Mouse (Mus musculus): Measurements from ENCODE around the gene Clec16a. TPM values are rescaled to one million over a fixed set of nuclear protein-coding genes. Genes with fewer than 3 reads are reported as not detected.

Clec16a gene
- polyA plus RNA-seq, 1 experiment from 2014 or later = 12.8 TPM

DNA sequence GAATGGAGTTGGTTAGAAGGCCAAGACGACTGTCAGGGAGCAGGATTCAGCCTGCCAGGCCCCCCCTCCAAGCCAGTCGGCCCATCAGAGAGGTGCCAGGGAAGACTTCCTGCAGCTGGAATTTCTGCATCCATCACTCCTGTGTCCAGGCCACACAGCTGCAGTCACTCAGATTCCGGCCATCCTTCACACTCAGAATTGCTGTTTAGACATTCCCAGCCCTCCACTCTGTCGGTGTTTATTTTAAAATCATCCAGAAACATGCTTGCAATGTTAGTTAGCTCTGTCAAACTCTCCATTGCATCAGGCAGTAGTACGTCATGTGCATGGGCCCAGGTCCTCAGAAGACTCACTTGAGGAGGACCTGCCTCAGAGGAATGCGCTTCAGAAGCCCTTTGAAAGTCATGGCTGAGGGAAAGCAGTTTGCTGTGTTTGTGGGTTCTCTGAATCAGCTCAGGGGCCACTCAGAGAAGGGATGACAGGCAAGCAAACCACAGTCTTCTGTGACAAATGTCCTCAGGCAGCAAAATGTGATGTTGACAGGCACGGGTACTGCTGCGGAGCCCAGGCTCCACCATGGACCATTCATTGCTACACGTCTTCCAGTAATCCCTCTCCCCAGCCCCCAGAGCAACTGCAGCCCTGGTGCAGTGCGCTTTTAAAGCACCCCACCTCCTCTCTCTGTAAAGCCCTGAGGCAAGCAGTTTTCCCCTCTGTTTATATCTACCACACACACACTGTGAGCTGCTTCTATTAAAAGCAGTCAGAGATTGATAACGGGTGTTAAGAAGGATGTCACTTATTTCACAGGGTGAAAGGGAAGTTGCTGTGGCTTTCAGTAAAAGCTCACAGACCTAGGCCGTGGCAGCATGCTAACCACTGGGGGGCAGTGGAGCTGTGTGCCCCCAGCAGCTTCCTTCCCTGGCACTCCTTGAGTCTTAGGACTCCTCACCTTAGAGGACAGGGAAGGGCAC lies 120.1 kb downstream of the Clec16a start:
- H3K36me3 ChIP-seq = no peaks in the 10 kb centered on the region
- peak; percentile 27 for DNase-seq
- peak; percentile 53 for ATAC-seq (ENCODE audit: low read depth)
- peaks cover 27% of the 10 kb centered on the region for H3K4me1 ChIP-seq (replicated peaks)
- H3K4me2 ChIP-seq = no peak overlapping the region
- H3K9me3 ChIP-seq (replicated peaks) = no peaks in the 10 kb centered on the region
- 27% methylated on average over 12 of the region's 12 CpGs for WGBS (ENCODE audit: insufficient replicate concordance)
- H3K4me3 ChIP-seq (replicated peaks) = no peak overlapping the region
- no peak overlapping the region for H3K27ac ChIP-seq
- H3K9ac ChIP-seq = no peak overlapping the region
- H3K27me3 ChIP-seq = peaks cover 21% of the 10 kb centered on the region; the same call in 1 of the 2 replicates

DNA sequence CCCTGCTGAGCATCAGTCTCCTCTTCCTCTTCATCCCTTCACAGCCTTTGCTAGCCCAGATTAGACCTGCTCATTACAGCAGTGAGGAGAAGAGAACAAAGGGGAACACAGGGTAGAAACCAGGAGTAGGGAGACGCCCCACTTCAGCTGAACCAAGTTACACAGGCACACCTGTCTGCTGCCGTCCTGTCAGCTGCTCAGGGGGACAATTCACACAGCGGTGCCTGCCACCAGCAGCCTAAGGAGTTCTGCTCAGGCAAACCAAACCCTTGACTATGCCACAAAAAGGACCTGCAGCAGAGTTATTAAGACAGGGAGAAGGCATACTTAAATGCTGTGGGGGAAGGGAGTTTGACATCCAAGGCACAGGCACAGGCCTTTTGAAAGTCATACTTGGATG lies 121.6 kb downstream of the Clec16a start:
- ATAC-seq (ENCODE audit: low read depth) = no peak

DNA sequence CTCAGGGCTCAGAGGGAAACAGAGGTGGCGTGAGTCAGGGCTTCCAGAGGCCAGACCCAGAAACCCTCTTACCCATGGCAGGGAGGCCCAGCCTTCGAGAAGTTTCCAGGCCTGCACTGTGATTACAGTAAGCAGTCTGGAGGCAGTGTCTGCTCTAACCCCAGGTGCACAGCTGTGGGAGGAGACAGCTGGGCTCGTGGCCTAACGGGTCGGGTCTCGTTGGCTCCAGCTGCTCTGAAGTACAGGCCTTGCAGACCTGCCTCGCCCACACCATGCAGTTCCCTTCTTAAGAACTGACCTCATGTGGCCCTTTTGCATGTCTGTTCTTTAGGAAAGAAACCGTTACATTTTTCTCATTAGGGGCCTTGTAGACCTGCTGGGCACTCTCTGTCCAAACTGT lies 123.3 kb downstream of the Clec16a start:
- ATAC-seq (ENCODE audit: low read depth) = no peak
- H3K27ac ChIP-seq = no peak overlapping the region

More for the DNA sequence above, 121.6 kb downstream of the Clec16a start:
- Histone ChIP-seq H3K4me2 (no peak overlapping the region), H3K4me1 (replicated peaks) (peaks cover 25% of the 10 kb centered on the region), H3K27ac (no peak overlapping the region), H3K9ac (no peak overlapping the region), H3K4me3 (replicated peaks) (no peak overlapping the region), H3K9me3 (replicated peaks) (no peaks in the 10 kb centered on the region), H3K27me3 (peaks cover 15% of the 10 kb centered on the region; the same call in 1 of the 2 replicates), H3K36me3 (no peaks in the 10 kb centered on the region)
- WGBS (ENCODE audit: insufficient replicate concordance) = 72% methylated on average over 3 of the region's 3 CpGs
- DNase-seq = no peak

DNA sequence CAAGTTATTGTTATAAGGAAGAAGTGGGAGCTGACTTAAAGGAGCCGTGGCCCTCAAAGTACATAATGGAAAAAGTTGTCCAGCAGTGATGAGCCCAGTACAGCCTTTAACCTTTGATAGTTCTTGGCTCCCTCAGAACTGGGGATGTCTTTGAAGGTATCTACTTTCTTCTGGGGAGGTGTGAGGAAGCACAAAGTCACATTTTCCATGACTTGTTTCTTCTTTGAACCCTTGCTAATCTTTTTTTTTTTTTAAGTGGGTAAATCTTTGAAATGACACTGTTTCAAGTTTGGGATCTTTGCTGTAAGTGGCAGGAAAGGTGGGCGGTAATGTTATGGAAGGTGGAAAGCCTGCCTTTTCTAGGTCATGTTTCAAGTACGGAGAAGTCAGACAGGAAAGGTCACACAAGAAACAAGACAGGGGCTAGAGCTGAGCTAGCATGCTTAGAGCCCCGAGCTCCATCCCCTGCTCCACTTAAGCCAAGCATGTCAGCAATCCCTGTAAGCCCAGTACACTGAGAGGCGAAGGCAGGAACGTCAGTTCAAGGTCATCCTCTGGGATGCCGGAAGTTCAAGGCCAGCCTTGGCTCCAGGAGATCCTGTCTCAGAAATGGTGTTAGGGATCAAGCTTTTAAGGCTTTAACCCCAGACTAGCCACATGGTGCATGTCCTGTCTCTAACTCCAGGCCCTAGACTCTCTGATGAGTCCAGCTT lies 124.0 kb downstream of the Clec16a start:
- DNase-seq (no peak), ATAC-seq (ENCODE audit: low read depth) (no peak)
- 63% methylated on average over 7 of the region's 7 CpGs for WGBS (ENCODE audit: insufficient replicate concordance)
- Histone ChIP-seq H3K36me3 (no peaks in the 10 kb centered on the region), H3K4me1 (replicated peaks) (peaks cover 23% of the 10 kb centered on the region), H3K9ac (no peak overlapping the region), H3K27ac (no peak overlapping the region), H3K4me3 (replicated peaks) (no peak overlapping the region), H3K27me3 (peaks cover 8% of the 10 kb centered on the region; the same call in 1 of the 2 replicates), H3K4me2 (no peak overlapping the region), H3K9me3 (replicated peaks) (no peaks in the 10 kb centered on the region)

More for the DNA sequence above, 123.3 kb downstream of the Clec16a start:
- no peak overlapping the region for H3K9ac ChIP-seq
- H3K4me3 ChIP-seq (replicated peaks) = no peak overlapping the region
- DNase-seq = no peak
- no peak overlapping the region for H3K4me2 ChIP-seq
- peaks cover 8% of the 10 kb centered on the region; the same call in 1 of the 2 replicates for H3K27me3 ChIP-seq
- peaks cover 29% of the 10 kb centered on the region for H3K4me1 ChIP-seq (replicated peaks)
- no peaks in the 10 kb centered on the region for H3K9me3 ChIP-seq (replicated peaks)
- WGBS (ENCODE audit: insufficient replicate concordance) = 62% methylated on average over 8 of the region's 8 CpGs
- H3K36me3 ChIP-seq = no peaks in the 10 kb centered on the region

DNA sequence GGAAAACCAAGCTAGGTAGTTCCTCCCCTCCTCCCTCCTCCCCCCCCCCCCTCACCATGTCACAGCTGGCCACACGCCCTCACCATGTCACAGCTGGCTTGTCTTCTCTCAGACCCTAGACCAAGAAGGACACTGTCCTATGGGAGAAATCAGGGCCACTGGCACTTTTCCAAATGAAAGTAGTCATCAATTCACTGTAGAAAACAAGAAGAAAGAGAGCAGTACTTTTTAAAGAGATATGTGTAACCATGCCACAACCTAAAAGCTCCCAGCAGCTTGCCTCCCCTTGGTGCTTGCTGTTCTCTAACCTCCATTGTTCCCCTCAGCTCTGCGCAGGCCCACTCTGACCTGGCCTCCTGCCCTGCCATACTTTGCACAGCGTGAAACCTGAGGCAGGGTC lies 124.8 kb downstream of the Clec16a start:
- no peak for DNase-seq
- Histone ChIP-seq H3K27me3 (peaks cover 8% of the 10 kb centered on the region; the same call in 1 of the 2 replicates), H3K27ac (no peak overlapping the region), H3K4me3 (replicated peaks) (no peak overlapping the region), H3K9ac (no peak overlapping the region), H3K9me3 (replicated peaks) (no peaks in the 10 kb centered on the region), H3K4me2 (no peak overlapping the region), H3K36me3 (no peaks in the 10 kb centered on the region), H3K4me1 (replicated peaks) (peaks cover 21% of the 10 kb centered on the region)
- ATAC-seq (ENCODE audit: low read depth) = no peak
- 69% methylated on average over 3 of the region's 3 CpGs for WGBS (ENCODE audit: insufficient replicate concordance)

DNA sequence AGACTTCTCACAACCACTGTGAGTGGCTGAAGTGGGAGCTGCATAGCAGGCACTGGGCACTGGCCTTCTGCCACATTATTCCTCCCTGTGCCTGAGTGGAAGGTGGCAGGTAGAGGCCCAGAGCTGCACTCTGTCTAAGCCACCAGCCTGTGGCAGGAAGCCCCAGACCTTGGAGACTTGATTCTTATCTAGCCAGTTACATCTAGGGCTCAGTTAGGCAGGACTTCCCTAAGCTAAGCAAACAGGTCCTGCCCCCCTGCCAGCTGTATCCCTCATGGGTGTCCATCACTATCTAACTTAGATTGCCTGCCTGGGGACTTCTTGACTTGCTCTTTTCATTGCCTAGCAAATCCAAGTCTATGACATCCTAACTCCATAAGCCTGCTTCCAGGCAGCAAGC lies 127.4 kb downstream of the Clec16a start:
- DNase-seq (no peak), ATAC-seq (ENCODE audit: low read depth) (no peak)
- H3K9ac ChIP-seq = no peak overlapping the region
- H3K27me3 ChIP-seq = no peaks in the 10 kb centered on the region
- no peak overlapping the region for H3K4me3 ChIP-seq (replicated peaks)
- no peaks in the 10 kb centered on the region for H3K36me3 ChIP-seq
- H3K9me3 ChIP-seq (replicated peaks) = no peaks in the 10 kb centered on the region
- peaks cover 35% of the 10 kb centered on the region for H3K4me1 ChIP-seq (replicated peaks)
- H3K4me2 ChIP-seq = no peak overlapping the region
- no peak overlapping the region for H3K27ac ChIP-seq

DNA sequence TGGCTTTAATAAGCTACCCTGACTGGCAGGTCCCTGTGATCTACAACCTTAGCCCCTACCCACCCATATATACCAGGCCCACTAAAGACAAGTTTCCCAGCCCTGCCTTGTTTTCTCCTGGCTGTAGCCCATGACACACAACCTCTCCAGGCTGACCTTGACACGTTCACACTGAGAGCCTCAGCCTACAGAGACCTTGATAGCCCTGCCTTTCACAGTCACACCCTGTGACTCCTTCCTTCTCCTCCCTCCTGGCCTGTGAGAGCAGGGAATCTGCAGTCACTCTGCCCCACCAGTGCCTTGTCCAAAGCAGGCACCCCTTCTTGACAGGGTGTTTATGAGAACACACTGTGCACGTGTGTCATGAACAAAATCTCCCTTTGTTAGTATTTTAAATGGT lies 128.9 kb downstream of the Clec16a start:
- no peak overlapping the region for H3K27ac ChIP-seq
- H3K4me1 ChIP-seq (replicated peaks) = peaks cover 39% of the 10 kb centered on the region
- no peak for DNase-seq
- no peaks in the 10 kb centered on the region for H3K27me3 ChIP-seq
- no peak overlapping the region for H3K4me3 ChIP-seq (replicated peaks)
- no peaks in the 10 kb centered on the region for H3K9me3 ChIP-seq (replicated peaks)
- no peak overlapping the region for H3K4me2 ChIP-seq
- no peaks in the 10 kb centered on the region for H3K36me3 ChIP-seq
- H3K9ac ChIP-seq = no peak overlapping the region
- no peak for ATAC-seq (ENCODE audit: low read depth)
- 54% methylated on average over 2 of the region's 2 CpGs for WGBS (ENCODE audit: insufficient replicate concordance)

DNA sequence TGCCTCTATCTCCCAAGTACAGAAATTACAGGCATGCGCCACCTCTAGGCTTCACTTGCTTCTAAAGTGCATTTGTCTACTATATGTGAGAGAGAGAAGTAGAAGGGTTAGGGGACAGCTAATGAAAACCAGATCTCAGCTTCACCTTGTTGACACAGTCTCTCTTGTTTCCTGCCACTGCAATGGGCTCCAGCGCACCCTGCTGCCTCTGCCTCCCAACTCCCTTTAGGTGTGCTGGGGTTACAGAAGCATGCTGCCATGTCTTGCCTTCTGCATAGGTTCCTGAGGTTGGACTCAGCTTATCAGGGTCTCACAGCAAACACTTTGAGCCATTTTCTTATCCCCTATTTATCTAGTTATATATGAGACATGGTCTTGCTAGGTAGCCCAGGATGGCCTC lies 129.8 kb downstream of the Clec16a start:
- no peak overlapping the region for H3K9ac ChIP-seq
- peaks cover 39% of the 10 kb centered on the region for H3K4me1 ChIP-seq (replicated peaks)
- no peak overlapping the region for H3K4me3 ChIP-seq (replicated peaks)
- H3K27me3 ChIP-seq = no peaks in the 10 kb centered on the region
- ATAC-seq (ENCODE audit: low read depth) (peak; percentile 22; the same call in 1 of the 2 replicates), DNase-seq (no peak)
- no peaks in the 10 kb centered on the region for H3K9me3 ChIP-seq (replicated peaks)
- no peak overlapping the region for H3K4me2 ChIP-seq
- 67% methylated on average over 2 of the region's 2 CpGs for WGBS (ENCODE audit: insufficient replicate concordance)
- H3K36me3 ChIP-seq = no peaks in the 10 kb centered on the region
- H3K27ac ChIP-seq = no peak overlapping the region

DNA sequence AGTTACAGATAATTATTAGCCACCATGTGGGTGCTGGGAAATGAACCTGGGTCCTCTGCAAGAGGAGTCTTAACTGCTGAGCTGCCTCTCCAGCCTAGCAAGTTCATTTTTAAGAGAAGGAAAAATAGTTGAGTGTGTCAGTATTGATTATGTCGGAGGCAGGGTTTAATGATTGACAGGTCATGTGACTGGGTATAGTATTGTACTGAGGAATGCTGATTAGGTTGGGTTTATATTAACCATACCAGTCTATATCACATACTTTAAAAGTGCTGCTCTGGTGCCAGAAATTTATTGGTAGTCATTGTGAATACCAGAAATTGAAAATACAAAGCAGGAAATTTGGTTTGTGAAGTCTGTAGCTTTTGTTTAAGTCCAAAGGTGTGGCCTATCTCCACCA lies 130.5 kb downstream of the Clec16a start:
- Histone ChIP-seq H3K4me2 (no peak overlapping the region), H3K4me3 (replicated peaks) (no peak overlapping the region), H3K27ac (peak overlapping the region; percentile 53; the same call in 1 of the 2 replicates), H3K9me3 (replicated peaks) (no peaks in the 10 kb centered on the region), H3K4me1 (replicated peaks) (peaks cover 39% of the 10 kb centered on the region), H3K9ac (no peak overlapping the region), H3K27me3 (no peaks in the 10 kb centered on the region), H3K36me3 (no peaks in the 10 kb centered on the region)
- no peak for ATAC-seq (ENCODE audit: low read depth)
- DNase-seq = no peak
- 51% methylated on average over 1 of the region's 1 CpGs for WGBS (ENCODE audit: insufficient replicate concordance)

DNA sequence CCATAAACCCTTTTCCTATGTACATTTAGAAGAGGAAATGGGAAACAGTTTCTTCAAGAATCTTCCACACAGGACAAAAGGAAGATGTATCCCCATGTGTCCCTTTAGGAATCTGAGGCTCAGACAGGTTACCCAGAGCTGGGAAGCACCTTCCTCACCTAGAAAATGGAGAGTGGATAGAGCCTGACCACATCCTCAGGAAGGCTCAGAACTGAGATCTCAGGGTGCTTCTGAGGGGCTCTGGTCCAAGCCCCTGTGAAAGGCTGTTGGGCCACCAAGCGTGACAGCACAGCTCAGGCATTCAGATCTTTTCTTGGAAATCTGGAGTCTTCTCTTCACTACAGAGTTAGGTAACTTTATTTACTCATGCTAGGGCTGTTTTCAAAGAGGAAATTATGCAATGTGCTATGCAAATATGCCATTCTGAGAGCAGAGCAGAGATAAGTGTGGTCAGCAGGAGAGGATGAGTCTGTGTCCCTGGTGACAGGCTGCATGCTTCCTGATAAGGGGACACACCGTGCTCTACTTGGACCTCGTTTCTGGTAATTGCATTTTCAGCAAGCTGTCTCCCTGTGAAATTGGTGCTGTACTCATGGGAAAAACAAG lies 131.4 kb downstream of the Clec16a start:
- peak overlapping the region; percentile 53 for H3K27ac ChIP-seq
- ATAC-seq (ENCODE audit: low read depth) = peak; percentile 81

DNA sequence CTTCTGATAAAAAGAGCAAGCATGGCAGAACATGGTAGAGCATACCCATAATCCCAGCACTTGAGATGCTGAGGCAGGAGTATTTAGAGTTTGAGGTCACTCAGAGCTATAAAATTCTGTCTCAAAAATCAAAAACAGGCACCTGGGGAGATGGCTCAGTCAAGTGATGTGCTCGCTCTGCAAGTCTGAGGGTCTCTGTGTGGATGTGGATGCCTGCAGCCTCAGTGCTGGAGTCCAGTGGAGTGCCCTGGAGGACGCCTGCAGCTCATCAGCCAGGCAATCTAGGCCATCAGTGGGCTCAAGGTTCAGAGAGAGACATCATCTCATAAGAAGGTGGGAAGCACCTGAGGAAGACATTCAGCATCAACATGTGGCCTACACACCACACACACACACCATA lies 137.4 kb downstream of the Clec16a start:
- 62% methylated on average over 2 of the region's 2 CpGs for whole genome bisulfite sequencing (ENCODE audit: insufficient replicate concordance)
- H3K4me3 ChIP-seq (replicated peaks) = no peak overlapping the region
- no peaks in the 10 kb centered on the region for H3K27me3 ChIP-seq
- H3K9ac ChIP-seq = no peak overlapping the region
- H3K9me3 ChIP-seq (replicated peaks) = no peaks in the 10 kb centered on the region
- DNase-seq (no peak), ATAC-seq (ENCODE audit: low read depth) (no peak)
- H3K36me3 ChIP-seq = no peaks in the 10 kb centered on the region
- H3K27ac ChIP-seq = no peak overlapping the region
- H3K4me1 ChIP-seq (replicated peaks) = peaks cover 3% of the 10 kb centered on the region
- no peak overlapping the region for H3K4me2 ChIP-seq

More for the DNA sequence above, 131.4 kb downstream of the Clec16a start:
- Histone ChIP-seq H3K27me3 (no peaks in the 10 kb centered on the region), H3K4me1 (replicated peaks) (peaks cover 39% of the 10 kb centered on the region), H3K36me3 (no peaks in the 10 kb centered on the region), H3K9ac (no peak overlapping the region; the same call in 1 of the 2 replicates), H3K4me3 (replicated peaks) (no peak overlapping the region), H3K9me3 (replicated peaks) (no peaks in the 10 kb centered on the region), H3K4me2 (0 out of 2 replicates have a peak overlapping the region, but pooled peaks have one; percentile 6)
- DNase-seq = peak; percentile 35
- WGBS (ENCODE audit: insufficient replicate concordance) = 3% methylated on average over 3 of the region's 3 CpGs

Data from liver, embryonic 13.5 days (tissue).